Mouse (Mus musculus) embryonic facial prominence, embryonic 10.5 days (tissue): ENCODE measurements at regions not wholly inside any gene's neighbourhood (a gene's known extent, or its start where the extent isn't known, plus 50 kb on each side); places are given as distances from the start of the nearest gene placed in this dataset.

ENCODE experiments used
- DNase-seq: peaks from one replicate; pipeline ENCODE4 v3.0.0-alpha.2; 2017; ENCODE audit warnings: low spot score
- H3K27ac ChIP-seq: fragments of 300-500 bp; sonication (generic); replicated peaks from 2 replicates; pipeline ENCODE4 v1.5.1; 2016; ENCODE audit warnings: mild to moderate bottlenecking
- H3K27me3 ChIP-seq: fragments of 300-500 bp; sonication (generic); replicated peaks from 2 replicates; pipeline ENCODE4 v1.6.1; 2016; ENCODE audit warnings: low read depth, mild to moderate bottlenecking; ENCODE audit not compliant: poor library complexity, severe bottlenecking
- H3K36me3 ChIP-seq: fragments of 300-500 bp; sonication (generic); replicated peaks from 2 replicates; pipeline ENCODE4 v1.6.1; 2016; ENCODE audit warnings: mild to moderate bottlenecking, moderate library complexity
- H3K4me1 ChIP-seq: fragments of 300-500 bp; sonication (generic); 2 replicates; pipeline ENCODE4 v1.6.1; 2016
- H3K4me3 ChIP-seq: fragments of 300-500 bp; sonication (generic); 2 replicates; pipeline ENCODE4 v1.5.1; 2016; ENCODE audit warnings: mild to moderate bottlenecking, moderate library complexity
- H3K9me3 ChIP-seq: fragments of 300-500 bp; sonication (generic); 2 replicates; pipeline ENCODE4 v1.6.1; 2016; ENCODE audit warnings: mild to moderate bottlenecking
- WGBS: fragments of 180-500 bp; shearing (Covaris S2); methylation state at CpG from one replicate; pipeline ENCODE4 v1.1.7; 2016; 5-methylcytosine and 5-hydroxymethylcytosine counted together

DNA sequence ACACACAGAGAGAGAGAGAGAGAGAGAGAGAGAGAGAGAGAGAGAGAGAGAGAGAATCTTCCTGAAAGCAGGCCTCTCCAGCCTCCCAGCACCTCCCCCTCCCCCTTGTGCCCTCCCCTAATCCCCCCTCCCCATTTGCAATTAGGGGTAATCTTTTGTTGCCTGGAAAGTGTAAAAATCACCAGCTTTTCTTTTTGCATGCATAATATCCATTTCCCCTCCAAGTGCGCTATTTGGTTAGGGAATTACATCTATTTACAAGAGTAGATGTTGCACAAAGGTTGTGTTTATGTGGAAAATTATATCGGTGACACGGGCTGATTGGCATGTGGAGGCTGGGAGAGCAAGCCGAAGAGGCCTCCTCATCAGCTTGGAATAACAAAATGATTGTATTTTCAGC is 135.4 kb upstream of the Gm12830 start:
- DNase-seq = no peak
- no peaks in the 10 kb centered on the region for H3K9me3 ChIP-seq
- no peaks in the 10 kb centered on the region for H3K36me3 ChIP-seq
- WGBS = 29% methylated on average over 4 of the region's 4 CpGs
- H3K27me3 ChIP-seq = peaks cover 87% of the 10 kb centered on the region
- peak overlapping the region; percentile 55; the same call in 1 of the 2 replicates for H3K27ac ChIP-seq
- H3K4me3 ChIP-seq = 0 out of 2 replicates have a peak overlapping the region, but pooled peaks have one; percentile 42
- peaks cover 72% of the 10 kb centered on the region for H3K4me1 ChIP-seq

DNA sequence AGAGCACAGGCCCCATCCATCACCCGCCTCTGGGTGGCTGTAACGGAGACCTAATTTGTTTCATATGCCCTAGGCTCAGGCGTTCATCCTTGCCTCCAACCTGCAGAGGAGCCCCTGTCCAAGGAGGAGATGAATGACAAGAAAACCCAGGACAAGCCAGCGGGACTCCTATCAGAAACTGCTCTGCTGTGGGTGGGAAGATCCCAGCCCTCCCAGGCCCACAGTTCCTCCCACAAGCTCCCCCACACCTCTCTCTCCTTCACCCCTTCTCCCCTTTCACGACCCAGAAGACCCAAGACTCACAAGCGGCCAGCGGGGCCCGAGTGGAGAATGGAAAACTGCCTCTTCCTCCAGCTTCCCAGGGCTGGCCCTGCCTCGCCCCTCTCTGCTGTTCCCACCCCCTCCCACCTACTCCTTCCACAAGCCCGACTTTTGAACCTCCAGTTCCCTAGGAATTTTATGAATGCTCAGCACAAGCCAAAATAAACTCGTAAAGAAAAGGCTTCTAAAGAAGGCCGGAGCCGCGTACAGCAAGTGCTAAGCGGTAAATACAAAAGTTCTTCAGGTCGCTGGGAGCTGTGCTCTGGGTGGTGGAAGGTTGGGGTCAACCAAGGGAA is 133.1 kb upstream of the Gm12830 start:
- 26% methylated on average over 16 of the region's 16 CpGs for WGBS
- Histone ChIP-seq H3K9me3 (no peaks in the 10 kb centered on the region), H3K27me3 (peaks cover 88% of the 10 kb centered on the region), H3K36me3 (no peaks in the 10 kb centered on the region), H3K4me3 (peak overlapping the region; percentile 19; the same call in 1 of the 2 replicates), H3K27ac (peak overlapping the region; percentile 74), H3K4me1 (peaks cover 60% of the 10 kb centered on the region)
- DNase-seq = peak; percentile 70

DNA sequence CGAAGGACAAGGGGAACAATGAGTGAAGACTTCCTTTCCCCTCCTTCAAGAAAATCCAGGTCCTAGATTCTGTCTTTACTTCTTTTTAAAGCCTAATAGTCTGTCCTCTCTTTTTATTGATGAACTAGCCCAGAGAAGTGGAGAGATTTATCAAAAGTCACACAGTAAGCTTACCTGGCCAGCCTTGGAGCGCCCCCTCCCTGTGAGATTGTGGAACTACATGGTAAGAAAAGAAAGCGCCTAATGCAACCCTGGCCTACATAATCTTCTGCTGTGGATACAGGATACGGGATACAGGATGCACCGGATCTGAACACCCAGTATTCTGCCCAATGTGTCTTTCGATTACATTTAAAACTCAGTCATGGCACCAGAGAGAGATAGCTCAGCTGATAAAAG is 132.6 kb upstream of the Gm12830 start:
- Histone ChIP-seq H3K4me3 (no peak overlapping the region), H3K27me3 (peaks cover 88% of the 10 kb centered on the region), H3K27ac (peak overlapping the region; percentile 74; the same call in 1 of the 2 replicates), H3K4me1 (peaks cover 59% of the 10 kb centered on the region), H3K36me3 (no peaks in the 10 kb centered on the region), H3K9me3 (no peaks in the 10 kb centered on the region)
- peak; percentile 49 for DNase-seq
- WGBS = 71% methylated on average over 6 of the region's 6 CpGs

DNA sequence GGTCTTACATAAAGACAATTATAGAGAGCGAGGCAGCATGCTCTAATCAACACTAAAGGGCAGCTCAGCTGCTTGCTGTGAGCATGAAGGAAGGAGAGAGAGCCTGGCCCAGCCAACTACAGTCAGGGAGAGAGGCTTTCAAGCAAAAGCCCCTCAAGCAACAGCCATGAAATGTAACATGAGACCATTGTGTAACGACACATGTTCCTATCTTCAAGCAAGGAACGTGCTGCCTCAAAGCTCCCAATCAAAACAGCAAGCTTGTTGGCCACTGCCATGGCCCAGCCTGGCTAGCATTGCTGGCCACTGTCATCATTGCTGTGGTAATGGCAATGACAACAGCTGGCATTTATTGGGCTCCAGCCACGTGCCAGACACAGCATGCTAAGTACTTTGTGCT is 115.9 kb upstream of the Gm12830 start:
- Histone ChIP-seq H3K9me3 (no peaks in the 10 kb centered on the region), H3K27ac (no peak overlapping the region), H3K27me3 (peaks cover 42% of the 10 kb centered on the region), H3K4me3 (no peak overlapping the region), H3K36me3 (no peaks in the 10 kb centered on the region), H3K4me1 (peaks cover 29% of the 10 kb centered on the region)
- WGBS = 35% methylated on average over 4 of the region's 4 CpGs
- no peak for DNase-seq

GRCm38 (mm10) chr4:114710182-114710909 is 111.2 kb upstream of the Gm12830 start:
- WGBS = 80% methylated on average over 3 of the region's 3 CpGs
- H3K27ac ChIP-seq = no peak overlapping the region
- no peaks in the 10 kb centered on the region for H3K36me3 ChIP-seq
- H3K27me3 ChIP-seq = peaks cover 59% of the 10 kb centered on the region
- peaks cover 47% of the 10 kb centered on the region for H3K4me1 ChIP-seq
- H3K4me3 ChIP-seq = no peak overlapping the region
- H3K9me3 ChIP-seq = no peaks in the 10 kb centered on the region
- no peak for DNase-seq

GRCm38 (mm10) chr4:114711082-114711481 is 110.4 kb upstream of the Gm12830 start:
- Histone ChIP-seq H3K4me3 (no peak overlapping the region), H3K27me3 (peaks cover 65% of the 10 kb centered on the region), H3K36me3 (no peaks in the 10 kb centered on the region), H3K4me1 (peaks cover 40% of the 10 kb centered on the region), H3K27ac (no peak overlapping the region), H3K9me3 (no peaks in the 10 kb centered on the region)
- DNase-seq = no peak
- WGBS = 57% methylated on average over 3 of the region's 3 CpGs

- H3K9me3 ChIP-seq = no peaks in the 10 kb centered on the region
- no peak overlapping the region for H3K4me3 ChIP-seq
- no peaks in the 10 kb centered on the region for H3K36me3 ChIP-seq
- 61% methylated on average over 7 of the region's 7 CpGs for WGBS
- no peak overlapping the region for H3K27ac ChIP-seq
- DNase-seq = no peak
- peaks cover 40% of the 10 kb centered on the region for H3K4me1 ChIP-seq
- H3K27me3 ChIP-seq = peaks cover 67% of the 10 kb centered on the region
Observed at GRCm38 (mm10) chr4:114712005-114712665, 109.4 kb upstream of the Gm12830 start.

- H3K27ac ChIP-seq = no peak overlapping the region
- peaks cover 67% of the 10 kb centered on the region for H3K27me3 ChIP-seq
- peaks cover 4% of the 10 kb centered on the region for H3K9me3 ChIP-seq
- whole genome bisulfite sequencing = 65% methylated on average over 4 of the region's 4 CpGs
- H3K4me3 ChIP-seq = no peak overlapping the region
- no peak for DNase-seq
- H3K36me3 ChIP-seq = no peaks in the 10 kb centered on the region
- H3K4me1 ChIP-seq = peaks cover 40% of the 10 kb centered on the region
Observed at GRCm38 (mm10) chr4:114712921-114713527, 108.5 kb upstream of the Gm12830 start.

- Histone ChIP-seq H3K4me1 (peaks cover 49% of the 10 kb centered on the region), H3K27ac (no peak overlapping the region), H3K9me3 (peaks cover 6% of the 10 kb centered on the region), H3K4me3 (no peak overlapping the region), H3K36me3 (no peaks in the 10 kb centered on the region), H3K27me3 (peaks cover 66% of the 10 kb centered on the region)
- WGBS = 77% methylated on average over 2 of the region's 2 CpGs
- DNase-seq = no peak
Observed at GRCm38 (mm10) chr4:114716703-114717102, 104.8 kb upstream of the Gm12830 start.

DNA sequence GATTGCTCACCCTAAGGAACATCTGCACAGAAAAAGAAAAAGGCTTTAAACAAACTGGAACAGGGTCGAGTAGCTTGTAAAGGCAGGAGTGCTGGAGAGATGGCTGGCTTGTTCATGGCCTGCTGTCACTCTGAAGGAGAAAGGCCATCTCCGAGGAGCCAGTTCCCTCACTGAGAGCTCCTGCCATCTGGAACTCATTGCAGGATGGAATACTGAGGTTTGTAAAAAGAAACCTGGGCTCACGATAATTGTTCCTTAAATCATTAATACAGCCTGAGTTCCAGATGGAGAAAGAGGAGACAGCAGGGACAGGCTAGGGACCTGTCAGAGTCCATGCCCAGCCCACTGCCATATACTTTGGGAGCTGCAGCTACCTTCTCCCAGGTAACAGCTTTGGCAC is 100.8 kb upstream of the Gm12830 start:
- Histone ChIP-seq H3K4me3 (no peak overlapping the region), H3K27ac (no peak overlapping the region), H3K4me1 (peaks cover 25% of the 10 kb centered on the region), H3K9me3 (peaks cover 6% of the 10 kb centered on the region), H3K27me3 (peaks cover 67% of the 10 kb centered on the region), H3K36me3 (no peaks in the 10 kb centered on the region)
- peak; percentile 55 for DNase-seq
- WGBS = 38% methylated on average over 3 of the region's 3 CpGs

DNA sequence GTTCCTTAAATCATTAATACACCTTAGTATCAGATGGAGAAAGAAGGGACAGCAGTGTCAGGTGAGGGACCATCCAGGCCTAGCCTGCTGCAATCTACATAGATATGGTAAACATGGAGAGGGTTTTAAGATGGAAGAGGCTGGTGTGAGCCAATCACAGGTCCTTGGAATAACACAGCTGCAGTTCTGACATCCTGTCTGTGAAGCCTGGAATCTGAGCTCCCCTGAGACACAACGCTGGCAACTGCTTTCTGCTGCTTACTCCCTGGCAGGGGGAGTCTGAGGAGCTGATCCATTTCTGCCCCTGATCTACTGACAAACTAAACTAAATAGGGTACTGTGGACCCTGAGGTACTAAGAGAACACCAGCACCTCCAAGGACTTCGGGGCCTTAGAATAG is 100.1 kb upstream of the Gm12830 start:
- WGBS = 56% methylated on average over 2 of the region's 2 CpGs
- H3K27ac ChIP-seq = no peak overlapping the region
- peak; percentile 22 for DNase-seq

GRCm38 (mm10) chr4:114728235-114729000 is 93.1 kb upstream of the Gm12830 start:
- Histone ChIP-seq H3K9me3 (no peaks in the 10 kb centered on the region), H3K4me3 (no peak overlapping the region), H3K27ac (no peak overlapping the region), H3K4me1 (peaks cover 3% of the 10 kb centered on the region), H3K27me3 (peaks cover 94% of the 10 kb centered on the region), H3K36me3 (no peaks in the 10 kb centered on the region)
- DNase-seq = peak; percentile 48
- 81% methylated on average over 11 of the region's 11 CpGs for WGBS

More for the DNA sequence above, 100.1 kb upstream of the Gm12830 start:
- Histone ChIP-seq H3K9me3 (peaks cover 6% of the 10 kb centered on the region), H3K4me1 (peaks cover 25% of the 10 kb centered on the region), H3K36me3 (no peaks in the 10 kb centered on the region), H3K4me3 (no peak overlapping the region), H3K27me3 (peaks cover 66% of the 10 kb centered on the region)
